Mouse (Mus musculus) A20 (cell line): ENCODE data around the gene BC005537.
A peak's percentile ranks its signal among the peaks of the same experiment; 100 is the strongest.
"Not testable (repeated sequence)": the region's sequence is repeated elsewhere in the genome, so short reads cannot be mapped to it uniquely, and the experiment has no call there.

Source experiments
- DNase-seq: peaks from one replicate; pipeline ENCODE4 v3.0.0-alpha.2; 2011; ENCODE audit warnings: low read depth, low spot score

Gene BC005537

GRCm38 (mm10) chr13:24799925-24800673 is 1.4 kb upstream of the BC005537 start:
- peak; percentile 65 for DNase-seq

GRCm38 (mm10) chr13:24800674-24801307 is 666 bp upstream of the BC005537 start:
- peak; percentile 98 for DNase-seq

- DNase-seq, result peak; percentile 77
Measured at GRCm38 (mm10) chr13:24802131-24802691, 754 bp downstream of the BC005537 start.

- peak; percentile 38 for DNase-seq
Measured at GRCm38 (mm10) chr13:24803196-24803595, 1.7 kb downstream of the BC005537 start.

GRCm38 (mm10) chr13:24806079-24806478 is 4.6 kb downstream of the BC005537 start:
- no peak for DNase-seq

- DNase-seq, result no peak
Measured at GRCm38 (mm10) chr13:24812521-24812920, 11.1 kb downstream of the BC005537 start.

GRCm38 (mm10) chr13:24814616-24815015 is 13.2 kb downstream of the BC005537 start:
- no peak for DNase-seq

- DNase-seq, result peak; percentile 33
Measured at GRCm38 (mm10) chr13:24816125-24817092, 15.0 kb downstream of the BC005537 start.

- no peak for DNase-seq
Measured at GRCm38 (mm10) chr13:24819931-24820330, 18.5 kb downstream of the BC005537 start.

- no peak for DNase-seq
Measured at GRCm38 (mm10) chr13:24822663-24823343, 21.3 kb downstream of the BC005537 start.

- DNase-seq, result no peak
Measured at GRCm38 (mm10) chr13:24824647-24825046, 23.2 kb downstream of the BC005537 start.

- no peak for DNase-seq
Measured at GRCm38 (mm10) chr13:24825587-24825986, 24.1 kb downstream of the BC005537 start.

GRCm38 (mm10) chr13:24826116-24826515 is 24.7 kb downstream of the BC005537 start:
- no peak for DNase-seq

- DNase-seq, result peak; percentile 63
Measured at GRCm38 (mm10) chr13:24830756-24831352, 29.4 kb downstream of the BC005537 start.

GRCm38 (mm10) chr13:24831353-24832130 is 30.1 kb downstream of the BC005537 start, which contains the start of the genes Acot13 and Tdp2:
Gene Acot13 (minus strand): TSS chr13:24831540.
Gene Tdp2 (plus strand): TSS chr13:24831679.
- peak; percentile 98 for DNase-seq

GRCm38 (mm10) chr13:24832131-24832810 is 30.8 kb downstream of the BC005537 start:
- no peak for DNase-seq

GRCm38 (mm10) chr13:24832811-24833155 is 31.3 kb downstream of the BC005537 start:
- DNase-seq, result no peak

- not testable (repeated sequence) for DNase-seq
Measured at GRCm38 (mm10) chr13:24837765-24838164, 36.3 kb downstream of the BC005537 start.

- DNase-seq, result no peak
Measured at GRCm38 (mm10) chr13:24839831-24840230, 38.4 kb downstream of the BC005537 start.
